Mouse (Mus musculus): ENCODE results near the gene Pax5.

GRCm38 (mm10) chr4:44624232-44625107, 85.8 kb downstream of the Pax5 start:
- TF ChIP-seq CTCF (IDR thresholded peaks at IDR 0.05; ENCODE audit: low read depth), result no peak
- no peak for TF ChIP-seq EP300 (optimal IDR thresholded peaks at IDR 0.05)
